Mouse (Mus musculus): ENCODE data around the gene Dnmt3a.
A peak's percentile ranks its signal among the peaks of the same experiment; 100 is the strongest.

GRCm38 (mm10) chr12:3852521-3852920, 46.7 kb downstream of the Dnmt3a start:
- no peak for TF ChIP-seq EP300 (IDR thresholded peaks at IDR 0.05; ENCODE audit: low read depth)
- TF ChIP-seq CTCF (IDR thresholded peaks at IDR 0.05; ENCODE audit: low read depth): 0 out of 2 replicates have a peak, but pooled peaks have one; percentile 22
